Mouse (Mus musculus) ES-E14 (cell line): ENCODE results near the gene Clcn2.

Experiments
- CHD2 ChIP-seq: IDR thresholded peaks from 2 replicates; pipeline ENCODE4 v1.6.1; 2014; ENCODE audit warnings: mild to moderate bottlenecking, low read depth, low read length, inconsistent platforms
- HCFC1 ChIP-seq: IDR thresholded peaks from 2 replicates; pipeline ENCODE4 v1.6.1; 2012; ENCODE audit warnings: low read length, inconsistent platforms, borderline replicate concordance; ENCODE audit not compliant: insufficient read depth
- MAFK ChIP-seq: IDR thresholded peaks from 2 replicates; pipeline ENCODE4 v1.6.1; 2014; ENCODE audit warnings: mild to moderate bottlenecking, low read depth, low read length, inconsistent platforms; ENCODE audit not compliant: insufficient read depth
- ZC3H11A ChIP-seq: IDR thresholded peaks from 2 replicates; pipeline ENCODE4 v1.6.1; 2012; ENCODE audit warnings: low read depth, mild to moderate bottlenecking, inconsistent platforms, low read length, borderline replicate concordance
- ZNF384 ChIP-seq: IDR thresholded peaks from 2 replicates; pipeline ENCODE4 v1.6.1; 2012; ENCODE audit warnings: low read depth, low read length, inconsistent platforms

GRCm38 (mm10) chr16:20716841-20717180, 735 bp downstream of the Clcn2 start:
- TF ChIP-seq MAFK: no peak
- TF ChIP-seq ZNF384: no peak
- no peak for TF ChIP-seq CHD2
- no peak for TF ChIP-seq ZC3H11A
- TF ChIP-seq HCFC1: no peak
